ENCODE assay signal across 19 mouse cellular contexts in the genomic region with DNA sequence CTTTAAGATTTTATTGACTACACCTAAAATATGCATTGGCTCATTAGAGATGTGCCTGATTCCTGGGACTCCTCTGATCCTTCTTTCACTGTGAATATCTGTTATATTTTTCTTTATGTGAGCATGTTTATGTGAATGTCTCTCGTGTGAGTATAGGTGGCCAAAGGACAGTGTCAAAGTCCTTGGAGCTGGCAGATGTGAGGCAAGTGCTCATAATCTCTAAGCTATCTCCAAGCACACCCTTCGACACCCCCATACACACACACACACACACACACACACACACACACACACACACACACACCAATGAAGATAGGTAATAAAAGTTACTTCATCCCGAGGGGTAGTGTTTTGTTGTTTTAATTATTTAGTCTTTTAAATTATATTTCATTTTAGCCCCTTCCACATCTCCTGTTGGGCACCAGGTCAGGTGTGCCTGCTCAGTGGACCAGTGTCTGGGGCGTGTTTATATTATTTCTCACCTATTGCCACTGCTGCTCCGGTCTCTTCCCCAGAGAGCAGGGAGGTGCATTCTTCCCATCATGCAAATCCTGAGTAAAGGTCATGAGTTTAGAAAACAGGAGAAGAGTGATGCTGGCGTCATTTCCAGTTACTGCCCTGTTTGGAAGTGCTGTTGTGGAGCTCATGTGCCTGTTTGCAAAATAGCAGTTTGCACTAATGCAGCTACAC.
"Had no signal": no experiment of that assay in that cellular context is flagged by ENCODE, and none has a peak within 500 bp of the region (broad histone marks: within the 10 kb centered on the region; RNA-seq: fewer than 3 reads in every experiment).

No protein-coding gene starts in this region.

- H3K9ac ChIP-seq: lung, embryonic 14.5 days; midbrain, embryonic 12.5 days; neural tube, embryonic 13.5 days; neural tube, embryonic 15.5 days had no signal

- H3K4me1 ChIP-seq: midbrain, embryonic 10.5 days; midbrain, embryonic 12.5 days had no signal

- DNase-seq: lung, adult 18-20 months; lung, embryonic 14.5 days; lung, postnatal 10 days; lung, postnatal 4 days; midbrain, embryonic 14.5 days; retina, postnatal 1 day; right cerebral cortex, adult 18-20 months; right cerebral cortex, postnatal 25 days; right cerebral cortex, postnatal 4 days; spleen, adult 18-20 months; thymus, adult 18-20 months; thymus, postnatal 14 days; thymus, postnatal 36 days had no signal

- ATAC-seq: midbrain, embryonic 16.5 days had no signal

- H3K4me3 ChIP-seq: midbrain, embryonic 10.5 days; midbrain, embryonic 12.5 days; myocyte; neural tube, embryonic 13.5 days; neural tube, embryonic 15.5 days had no signal

- H3K27me3 ChIP-seq: midbrain, embryonic 12.5 days; neural tube, embryonic 13.5 days; neural tube, embryonic 15.5 days had no signal

- H3K27ac ChIP-seq: midbrain, embryonic 10.5 days; midbrain, embryonic 12.5 days; neural tube, embryonic 13.5 days; neural tube, embryonic 15.5 days had no signal

- H3K9me3 ChIP-seq: midbrain, embryonic 10.5 days; midbrain, embryonic 12.5 days; neural tube, embryonic 13.5 days; neural tube, embryonic 15.5 days had no signal

- H3K36me3 ChIP-seq: midbrain, embryonic 10.5 days; midbrain, embryonic 12.5 days; neural tube, embryonic 13.5 days; neural tube, embryonic 15.5 days had no signal

- H3K4me2 ChIP-seq: lung, embryonic 14.5 days; midbrain, embryonic 12.5 days; neural tube, embryonic 13.5 days; neural tube, embryonic 15.5 days had no signal
